Mouse (Mus musculus) forebrain, embryonic 14.5 days (tissue): ENCODE measurements at regions not wholly inside any gene's neighbourhood (a gene's known extent, or its start where the extent isn't known, plus 50 kb on each side); places are given as distances from the start of the nearest gene placed in this dataset.
"Not testable (repeated sequence)": the region's sequence is repeated elsewhere in the genome, so short reads cannot be mapped to it uniquely, and the experiment has no call there.

Experiments
- ATAC-seq: fragments of 200-750 bp; cut with Nextera tagmentation; 2 replicates; pipeline ENCODE4 v1.8.0; 2017; ENCODE audit warnings: mild to moderate bottlenecking, moderate library complexity
- DNase-seq: peaks from one replicate; pipeline ENCODE4 v3.0.0-alpha.2; 2015; ENCODE audit warnings: low spot score
- H3K27ac ChIP-seq: fragments of 300-500 bp; sonication (generic); 2 replicates; pipeline ENCODE4 v1.5.1; 2014; ENCODE audit warnings: low read depth, mild to moderate bottlenecking, control low read depth, low read length, moderate library complexity
- H3K27me3 ChIP-seq: fragments of 300-500 bp; sonication (generic); replicated peaks from 2 replicates; pipeline ENCODE4 v1.6.1; 2014; ENCODE audit warnings: low read length, control low read depth, mixed read lengths; ENCODE audit not compliant: control insufficient read depth, insufficient read depth
- H3K36me3 ChIP-seq: fragments of 300-500 bp; sonication (generic); 2 replicates; pipeline ENCODE4 v1.6.1; 2014; ENCODE audit warnings: low read length, control low read depth; ENCODE audit not compliant: control insufficient read depth, insufficient read depth
- H3K4me1 ChIP-seq: fragments of 300-500 bp; sonication (generic); 2 replicates; pipeline ENCODE4 v1.6.1; 2014; ENCODE audit warnings: antibody characterized with exemption, low read length, control low read depth; ENCODE audit not compliant: control insufficient read depth, insufficient read depth
- H3K4me2 ChIP-seq: fragments of 300-500 bp; sonication (generic); 2 replicates; pipeline ENCODE4 v1.6.1; 2014; ENCODE audit warnings: mild to moderate bottlenecking, control low read depth, low read length
- H3K4me3 ChIP-seq: fragments of 300-500 bp; sonication (generic); 2 replicates; pipeline ENCODE4 v1.5.1; 2014; ENCODE audit warnings: low read depth, low read length, control low read depth
- H3K9ac ChIP-seq: fragments of 300-500 bp; sonication (generic); 2 replicates; pipeline ENCODE4 v1.6.1; 2014; ENCODE audit warnings: mild to moderate bottlenecking, low read length, control low read depth, moderate library complexity
- H3K9me3 ChIP-seq: fragments of 300-500 bp; sonication (generic); replicated peaks from 2 replicates; pipeline ENCODE4 v1.6.1; 2016; ENCODE audit warnings: low read length, control low read depth, mixed read lengths; ENCODE audit not compliant: control insufficient read depth
- WGBS: fragments of 180-500 bp; shearing (Covaris S2); extraction: QIAGEN DNeasy Blood & Tissue Kit; methylation state at CpG from one replicate; pipeline ENCODE4 v1.1.7; 2014; 5-methylcytosine and 5-hydroxymethylcytosine counted together

- Histone ChIP-seq H3K27ac (no peak overlapping the region), H3K4me3 (no peak overlapping the region), H3K27me3 (no peaks in the 10 kb centered on the region), H3K36me3 (no peaks in the 10 kb centered on the region), H3K4me1 (no peaks in the 10 kb centered on the region), H3K4me2 (no peak overlapping the region), H3K9ac (no peak overlapping the region), H3K9me3 (no peaks in the 10 kb centered on the region)
- DNase-seq (no peak), ATAC-seq (no peak)
- 83% methylated on average over 2 of the region's 2 CpGs for WGBS
Measured at GRCm38 (mm10) chr3:82290373-82290772, 67.5 kb upstream of the Map9 start.

- Histone ChIP-seq H3K9ac (no peak overlapping the region), H3K4me1 (no peaks in the 10 kb centered on the region), H3K9me3 (no peaks in the 10 kb centered on the region), H3K27ac (no peak overlapping the region), H3K36me3 (no peaks in the 10 kb centered on the region), H3K4me2 (no peak overlapping the region), H3K27me3 (no peaks in the 10 kb centered on the region), H3K4me3 (no peak overlapping the region)
- WGBS, result 81% methylated on average over 6 of the region's 6 CpGs
- DNase-seq, result no peak
- ATAC-seq, result no peak
Measured at GRCm38 (mm10) chr3:82288996-82289395, 68.8 kb upstream of the Map9 start.

- H3K4me2 ChIP-seq, result no peak overlapping the region
- H3K9me3 ChIP-seq, result no peaks in the 10 kb centered on the region
- no peak overlapping the region for H3K9ac ChIP-seq
- peaks cover 17% of the 10 kb centered on the region for H3K4me1 ChIP-seq
- H3K36me3 ChIP-seq, result no peaks in the 10 kb centered on the region
- no peak for DNase-seq
- no peak overlapping the region for H3K27ac ChIP-seq
- no peaks in the 10 kb centered on the region for H3K27me3 ChIP-seq
- ATAC-seq, result no peak
- H3K4me3 ChIP-seq, result no peak overlapping the region
Measured at GRCm38 (mm10) chr3:82276977-82277714, 80.7 kb upstream of the Map9 start.

GRCm38 (mm10) chr3:82275822-82276203, 82.0 kb upstream of the Map9 start:
- DNase-seq (peak; percentile 37), ATAC-seq (peak; percentile 40; the same call in 1 of the 2 replicates)
- Histone ChIP-seq H3K4me2 (no peak overlapping the region), H3K27ac (no peak overlapping the region), H3K4me1 (peaks cover 17% of the 10 kb centered on the region), H3K36me3 (no peaks in the 10 kb centered on the region), H3K9me3 (no peaks in the 10 kb centered on the region), H3K27me3 (no peaks in the 10 kb centered on the region), H3K9ac (no peak overlapping the region), H3K4me3 (no peak overlapping the region)
- 47% methylated on average over 4 of the region's 4 CpGs for WGBS

GRCm38 (mm10) chr3:82274945-82275821, 82.7 kb upstream of the Map9 start:
- H3K9ac ChIP-seq, result no peak overlapping the region
- no peaks in the 10 kb centered on the region for H3K9me3 ChIP-seq
- DNase-seq, result peak; percentile 79
- no peaks in the 10 kb centered on the region for H3K27me3 ChIP-seq
- H3K27ac ChIP-seq, result peak overlapping the region; percentile 41; the same call in 1 of the 2 replicates
- peak; percentile 83 for ATAC-seq
- H3K4me2 ChIP-seq, result no peak overlapping the region
- no peak overlapping the region for H3K4me3 ChIP-seq
- H3K36me3 ChIP-seq, result no peaks in the 10 kb centered on the region
- H3K4me1 ChIP-seq, result peaks cover 17% of the 10 kb centered on the region
- WGBS, result 58% methylated on average over 7 of the region's 7 CpGs

GRCm38 (mm10) chr3:82274196-82274937, 83.5 kb upstream of the Map9 start:
- ATAC-seq (peak; percentile 76), DNase-seq (peak; percentile 46)
- 74% methylated on average over 6 of the region's 6 CpGs for WGBS
- H3K9me3 ChIP-seq, result no peaks in the 10 kb centered on the region
- H3K4me1 ChIP-seq, result peaks cover 17% of the 10 kb centered on the region
- no peak overlapping the region for H3K4me3 ChIP-seq
- H3K27me3 ChIP-seq, result no peaks in the 10 kb centered on the region
- peak overlapping the region; percentile 52 for H3K27ac ChIP-seq
- no peak overlapping the region for H3K4me2 ChIP-seq
- H3K36me3 ChIP-seq, result no peaks in the 10 kb centered on the region
- no peak overlapping the region for H3K9ac ChIP-seq

GRCm38 (mm10) chr3:82273511-82273910, 84.3 kb upstream of the Map9 start:
- not testable (repeated sequence) for H3K27me3 ChIP-seq, H3K36me3 ChIP-seq, H3K9me3 ChIP-seq, H3K4me2 ChIP-seq, H3K4me3 ChIP-seq, DNase-seq, H3K9ac ChIP-seq, ATAC-seq, H3K27ac ChIP-seq
- 87% methylated on average over 2 of the region's 2 CpGs for WGBS
- peaks cover 17% of the 10 kb centered on the region for H3K4me1 ChIP-seq

- H3K9ac ChIP-seq, result no peak overlapping the region
- no peaks in the 10 kb centered on the region for H3K27me3 ChIP-seq
- no peak overlapping the region for H3K27ac ChIP-seq
- H3K4me1 ChIP-seq, result peaks cover 17% of the 10 kb centered on the region
- H3K9me3 ChIP-seq, result no peaks in the 10 kb centered on the region
- ATAC-seq (no peak), DNase-seq (no peak)
- H3K4me3 ChIP-seq, result no peak overlapping the region
- 82% methylated on average over 1 of the region's 1 CpGs for WGBS
- H3K36me3 ChIP-seq, result no peaks in the 10 kb centered on the region
- no peak overlapping the region for H3K4me2 ChIP-seq
Measured at GRCm38 (mm10) chr3:82271965-82272364, 85.9 kb upstream of the Map9 start.
